Mouse (Mus musculus) CH12.LX (cell line): ENCODE data around the gene Nfia. TPM values are rescaled to one million over a fixed set of nuclear protein-coding genes. Genes with fewer than 3 reads are reported as not detected.

Source experiments
- DNase-seq: peaks from one replicate; pipeline ENCODE4 v3.0.0-alpha.2; 2013; ENCODE audit errors: extremely low read depth
- H3K27ac ChIP-seq: 2 replicates; pipeline ENCODE4 v1.5.1; 2012; ENCODE audit warnings: low read depth, mild to moderate bottlenecking, control low read depth, moderate library complexity; ENCODE audit not compliant: insufficient read depth
- H3K27me3 ChIP-seq: replicated peaks from 2 replicates; pipeline ENCODE3; 2012; ENCODE audit warnings: inconsistent platforms
- H3K36me3 ChIP-seq, 2 experiments: replicated peaks in 1 of 2; 2 replicates each; pipeline versions ENCODE3 to v1.6.1; 2012; ENCODE audit warnings: inconsistent platforms in 1 of 2, low read length in 1 of 2, mild to moderate bottlenecking in 1 of 2, mixed read lengths in 1 of 2, moderate library complexity in 1 of 2; ENCODE audit not compliant: control insufficient read depth in 1 of 2, insufficient read depth in 1 of 2
- H3K4me1 ChIP-seq, 2 experiments: 2 replicates each; pipeline ENCODE4 v1.6.1; 2012; ENCODE audit warnings: inconsistent platforms in 1 of 2, moderate library complexity in 1 of 2; ENCODE audit not compliant: insufficient read depth in 2 of 2, control insufficient read depth in 1 of 2
- H3K4me2 ChIP-seq: 2 replicates; pipeline ENCODE4 v1.6.1; 2012; ENCODE audit warnings: low read depth, mild to moderate bottlenecking, control low read depth; ENCODE audit not compliant: poor library complexity, insufficient read depth, severe bottlenecking
- H3K4me3 ChIP-seq, 3 experiments: fragments of 150-350 bp in 1 of 3; sonication (generic) in 1 of 3; replicated peaks in 1 of 3; 2 replicates each; pipeline versions ENCODE3 to v1.5.1; 2011 to 2012; ENCODE audit warnings: low read depth in 2 of 3, low read length in 2 of 3, mild to moderate bottlenecking in 2 of 3, moderate library complexity in 2 of 3, control low read depth in 1 of 3, improper control_type of control experiment in 1 of 3, inconsistent platforms in 1 of 3, mixed read lengths in 1 of 3; ENCODE audit not compliant: poor library complexity in 1 of 3
- H3K79me2 ChIP-seq: replicated peaks from 2 replicates; pipeline ENCODE4 v1.6.1; 2012; ENCODE audit warnings: mild to moderate bottlenecking, moderate library complexity; ENCODE audit not compliant: control insufficient read depth, poor library complexity, insufficient read depth, severe bottlenecking; ENCODE audit errors: extremely low read depth
- H3K9ac ChIP-seq: 2 replicates; pipeline ENCODE4 v1.6.1; 2012; ENCODE audit warnings: low read depth, mild to moderate bottlenecking, control low read depth, moderate library complexity; ENCODE audit not compliant: insufficient read depth
- H3K9me3 ChIP-seq: replicated peaks from 2 replicates; pipeline ENCODE3; 2012; ENCODE audit warnings: low read length, inconsistent platforms, mixed read lengths
- BHLHE40 ChIP-seq: IDR thresholded peaks from 2 replicates; pipeline ENCODE4 v1.6.1; 2011; ENCODE audit warnings: mild to moderate bottlenecking, low read depth, low read length, improper control_type of control experiment
- CHD1 ChIP-seq: IDR thresholded peaks from 2 replicates; pipeline ENCODE4 v1.6.1; 2012; ENCODE audit warnings: low read depth, low read length, improper control_type of control experiment, inconsistent platforms
- CHD2 ChIP-seq: IDR thresholded peaks from 2 replicates; pipeline ENCODE4 v1.6.1; 2011; ENCODE audit warnings: low read length, improper control_type of control experiment
- E2F4 ChIP-seq: IDR thresholded peaks from 2 replicates; pipeline ENCODE4 v1.6.1; 2011; ENCODE audit warnings: low read depth, low read length, improper control_type of control experiment; ENCODE audit not compliant: insufficient replicate concordance
- EP300 ChIP-seq: IDR thresholded peaks from 2 replicates; pipeline ENCODE4 v1.6.1; 2011; ENCODE audit warnings: low read length, improper control_type of control experiment
- ETS1 ChIP-seq: conservative IDR thresholded peaks from 2 replicates; pipeline ENCODE4 v1.6.1; 2012; ENCODE audit warnings: low read depth, mild to moderate bottlenecking, inconsistent platforms, low read length, improper control_type of control experiment, moderate library complexity
- GABPA ChIP-seq: IDR thresholded peaks from 2 replicates; pipeline ENCODE4 v1.6.1; 2012; ENCODE audit warnings: low read depth, low read length, improper control_type of control experiment, inconsistent platforms; ENCODE audit not compliant: insufficient replicate concordance
- HCFC1 ChIP-seq: IDR thresholded peaks from 2 replicates; pipeline ENCODE4 v1.6.1; 2012; ENCODE audit warnings: low read depth, mild to moderate bottlenecking, inconsistent platforms, low read length, improper control_type of control experiment
- IRF4 ChIP-seq: IDR thresholded peaks from 2 replicates; pipeline ENCODE4 v1.6.1; 2014; ENCODE audit warnings: low read depth, mild to moderate bottlenecking, inconsistent platforms, low read length, improper control_type of control experiment
- JUN ChIP-seq: IDR thresholded peaks from 2 replicates; pipeline ENCODE4 v1.6.1; 2011; ENCODE audit warnings: low read depth, mild to moderate bottlenecking, low read length, improper control_type of control experiment, moderate library complexity; ENCODE audit not compliant: insufficient read depth
- KAT2A ChIP-seq: IDR thresholded peaks from 2 replicates; pipeline ENCODE4 v1.6.1; 2012; ENCODE audit warnings: low read length, improper control_type of control experiment, inconsistent platforms; ENCODE audit not compliant: insufficient replicate concordance
- MAFK ChIP-seq: IDR thresholded peaks from 2 replicates; pipeline ENCODE4 v1.6.1; 2011; ENCODE audit warnings: low read length, improper control_type of control experiment; ENCODE audit not compliant: insufficient replicate concordance
- MAX ChIP-seq: IDR thresholded peaks from 2 replicates; pipeline ENCODE4 v1.6.1; 2011; ENCODE audit warnings: low read length, improper control_type of control experiment
- MEF2A ChIP-seq: IDR thresholded peaks from 2 replicates; pipeline ENCODE4 v1.6.1; 2014; ENCODE audit warnings: low read depth, mild to moderate bottlenecking, inconsistent platforms, low read length, improper control_type of control experiment, borderline replicate concordance
- MYC ChIP-seq: IDR thresholded peaks from 2 replicates; pipeline ENCODE4 v1.6.1; 2011; ENCODE audit warnings: low read depth, mild to moderate bottlenecking, improper control_type of control experiment, low read length
- NELFE ChIP-seq: IDR thresholded peaks from 2 replicates; pipeline ENCODE4 v1.6.1; 2011; ENCODE audit warnings: low read depth, low read length, improper control_type of control experiment
- PAX5 ChIP-seq: IDR thresholded peaks from 2 replicates; pipeline ENCODE4 v1.6.1; 2012; ENCODE audit warnings: low read length, inconsistent platforms, mixed read lengths
- RAD21 ChIP-seq: IDR thresholded peaks from 2 replicates; pipeline ENCODE4 v1.6.1; 2011; ENCODE audit warnings: low read depth, mild to moderate bottlenecking, low read length, improper control_type of control experiment, moderate library complexity
- RCOR1 ChIP-seq: conservative IDR thresholded peaks from 2 replicates; pipeline ENCODE4 v1.6.1; 2012; ENCODE audit warnings: low read depth, mild to moderate bottlenecking, inconsistent platforms, low read length, improper control_type of control experiment
- SIN3A ChIP-seq: IDR thresholded peaks from 2 replicates; pipeline ENCODE4 v1.6.1; 2012; ENCODE audit warnings: low read length, improper control_type of control experiment, inconsistent platforms
- SMC3 ChIP-seq: IDR thresholded peaks from 2 replicates; pipeline ENCODE4 v1.6.1; 2011; ENCODE audit warnings: low read depth, low read length, improper control_type of control experiment
- TBP ChIP-seq: conservative IDR thresholded peaks from 2 replicates; pipeline ENCODE4 v1.6.1; 2011; ENCODE audit warnings: low read depth, low read length, improper control_type of control experiment
- UBTF ChIP-seq: IDR thresholded peaks from 2 replicates; pipeline ENCODE4 v1.6.1; 2012; ENCODE audit warnings: low read depth, mild to moderate bottlenecking, inconsistent platforms, low read length, improper control_type of control experiment, moderate library complexity
- USF1 ChIP-seq: IDR thresholded peaks from 2 replicates; pipeline ENCODE4 v1.6.1; 2014; ENCODE audit warnings: low read depth, mild to moderate bottlenecking, inconsistent platforms, low read length, improper control_type of control experiment
- ZC3H11A ChIP-seq: IDR thresholded peaks from 2 replicates; pipeline ENCODE4 v1.6.1; 2012; ENCODE audit warnings: low read depth, mild to moderate bottlenecking, inconsistent platforms, low read length, improper control_type of control experiment
- ZMIZ1 ChIP-seq: IDR thresholded peaks from 2 replicates; pipeline ENCODE4 v1.6.1; 2012; ENCODE audit warnings: low read depth, mild to moderate bottlenecking, inconsistent platforms, low read length, improper control_type of control experiment
- ZNF384 ChIP-seq: IDR thresholded peaks from 2 replicates; pipeline ENCODE4 v1.6.1; 2012; ENCODE audit warnings: low read depth, low read length, improper control_type of control experiment, inconsistent platforms
- dilution Hi-C: fragments of 300-500 bp; cut with MboI; formaldehyde crosslinking; loops from 2 replicates; pipeline ENCODE4 v1.14.3; 2020; ENCODE audit warnings: low sequenced_read_pairs; ENCODE audit not compliant: extremely low pct_unique_long_range_greater_than_20kb, extremely low pct_ligation_motif_present
- in situ Hi-C: fragments of 300-500 bp; cut with MboI; formaldehyde crosslinking; loops from 3 replicates; pipeline ENCODE4 v1.14.3; 2019; ENCODE audit warnings: low sequenced_read_pairs, low pct_ligation_motif_present, low pct_unique_long_range_greater_than_20kb, mixed read lengths
- polyA plus RNA-seq: library from polyadenylated mRNA; unstranded; fragments of >175 nt; gene quantifications from 2 replicates; pipeline ENCODE4 v1.2.1, GENCODE M21; 2012; ENCODE audit warnings: low read depth; ENCODE audit not compliant: insufficient read length
- total RNA-seq, 2 experiments: library from RNA; depleted of rRNA; stranded (reverse); fragments of 300-350 nt in 1 of 2; fragments of >200 nt in 1 of 2; gene quantifications; 2 replicates each; pipeline ENCODE4 v1.2.3; 2012 to 2014

The Nfia gene
- total and polyA plus RNA-seq, 3 experiments, result not detected

GRCm38 (mm10) chr4:98051326-98051725, 278.8 kb downstream of the Nfia start:
- peaks cover 78% of the 10 kb centered on the region for H3K9me3 ChIP-seq
- no peak overlapping the region for H3K4me2 ChIP-seq
- no peaks in the 10 kb centered on the region for H3K27me3 ChIP-seq
- no peaks in the 10 kb centered on the region for H3K36me3 ChIP-seq
- dilution Hi-C loops (no loop called here), in situ Hi-C loops (no loop called here)
- no peak overlapping the region for H3K9ac ChIP-seq
- DNase-seq, result no peak
- H3K27ac ChIP-seq, result no peak overlapping the region
- H3K4me1 ChIP-seq, result no peaks in the 10 kb centered on the region
- TF ChIP-seq NELFE, result no peak
- no peak for TF ChIP-seq TBP
- no peak for TF ChIP-seq PAX5
- no peak for TF ChIP-seq USF1
- TF ChIP-seq MAX, result no peak
- TF ChIP-seq SIN3A, result no peak
- no peak for TF ChIP-seq JUN
- TF ChIP-seq HCFC1, result no peak
- TF ChIP-seq MAFK, result no peak
- no peak for TF ChIP-seq E2F4
- no peak for TF ChIP-seq IRF4
- TF ChIP-seq ETS1, result no peak
- no peak for TF ChIP-seq SMC3
- no peak for TF ChIP-seq KAT2A
- no peak for TF ChIP-seq GABPA
- no peak for TF ChIP-seq ZNF384
- no peaks in the 10 kb centered on the region for H3K79me2 ChIP-seq
- H3K4me3 ChIP-seq, result no peak overlapping the region

GRCm38 (mm10) chr4:98055036-98055435, 282.5 kb downstream of the Nfia start:
- Histone ChIP-seq H3K27me3 (no peaks in the 10 kb centered on the region), H3K36me3 (no peaks in the 10 kb centered on the region), H3K9me3 (peaks cover 70% of the 10 kb centered on the region), H3K9ac (no peak overlapping the region), H3K4me2 (no peak overlapping the region), H3K79me2 (no peaks in the 10 kb centered on the region), H3K4me3 (no peak overlapping the region), H3K4me1 (no peaks in the 10 kb centered on the region), H3K27ac (no peak overlapping the region)
- DNase-seq, result no peak
- dilution Hi-C loops (no loop called here), in situ Hi-C loops (no loop called here)
- TF ChIP-seq TBP (no peak), ZMIZ1 (no peak), BHLHE40 (no peak), CHD2 (no peak), CHD1 (no peak), EP300 (no peak), RCOR1 (no peak), ZC3H11A (no peak), RAD21 (no peak), MAX (no peak), MAFK (no peak), USF1 (no peak), MYC (no peak), UBTF (no peak), MEF2A (no peak)
